Mouse (Mus musculus) megakaryocyte-erythroid progenitor cell, adult 5 weeks (primary cell): ENCODE data around the gene Vps13a. TPM values are rescaled to one million over a fixed set of nuclear protein-coding genes. Genes with fewer than 3 reads are reported as not detected.

Experiments used
- polyA plus RNA-seq: library from polyadenylated mRNA; stranded (reverse); fragments of >175 nt; gene quantifications from 2 replicates; pipeline ENCODE4 v1.2.3, GENCODE M21; 2012

Vps13a gene
- polyA plus RNA-seq: 3.5 and 4.4 TPM in 2 replicates

DNA sequence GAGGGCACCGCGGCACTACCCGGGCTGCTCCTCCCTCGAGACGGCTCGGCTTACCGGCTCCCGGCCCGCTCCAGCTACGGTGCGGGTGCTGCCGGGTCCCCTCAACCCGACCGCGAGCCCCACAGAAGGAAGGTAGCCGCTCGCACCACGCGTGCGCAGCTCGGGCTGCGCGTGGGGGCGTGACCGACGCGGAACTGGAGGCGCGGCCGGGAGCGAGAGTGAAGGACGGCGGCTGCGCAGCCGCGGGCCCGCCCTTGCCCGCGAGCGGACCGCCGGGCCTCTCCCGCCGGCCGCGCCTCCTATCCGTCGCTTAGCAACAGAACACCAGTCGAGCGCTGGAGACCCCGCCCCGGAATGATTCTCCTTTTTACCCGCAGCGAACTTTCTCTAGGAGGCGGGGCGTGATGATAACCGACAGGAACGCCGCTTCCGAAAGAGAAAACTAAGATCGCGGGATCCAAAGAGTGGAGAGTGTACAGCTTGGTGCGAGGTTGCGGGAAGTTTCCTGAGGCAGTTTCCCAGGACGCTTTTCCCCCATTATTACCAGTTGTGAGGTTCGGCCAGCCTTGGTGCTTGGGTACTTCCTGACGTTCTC, at the start of gene Vps13a:
Vps13a (minus strand) TSS at position 144 of the 595 bp plus-strand sequence.

Other genes with a start within 250 kb of the Vps13a start
- 0.09 TPM in 1 of 2 replicates, not detected in the other for gene Foxb2, start 92.9 kb upstream of the Vps13a start, polyA plus RNA-seq
- gene Prune2, start 175.2 kb upstream of the Vps13a start, polyA plus RNA-seq: 0.05 and 0.15 TPM in 2 replicates